Mouse (Mus musculus) sigmoid colon, adult 10 weeks (tissue): ENCODE results near the gene Trmt2b. TPM values are rescaled to one million over a fixed set of nuclear protein-coding genes. Genes with fewer than 3 reads are reported as not detected.

Source experiments
- polyA plus RNA-seq: library from polyadenylated mRNA; stranded (reverse); fragments of 350-450 nt; fragmentation: Illumina TruSeq; extraction: RNeasy Lipid Tissue Mini Kit (QIAGEN cat#74804); gene quantifications from one replicate; pipeline ENCODE4 v1.2.3, GENCODE M21; 2014; ENCODE audit warnings: low read depth, low replicate concordance

The Trmt2b gene
- 63.3 TPM for polyA plus RNA-seq

GRCm38 (mm10) chrX:134276275-134277160, at the start of gene Trmt2b:
TSS of gene Trmt2b (minus strand) at chrX:134276984.

GRCm38 (mm10) chrX:134307534-134308274, 30.9 kb upstream of the Trmt2b start, which contains the start of gene Cenpi:
TSS of gene Cenpi (plus strand) at chrX:134308084.

GRCm38 (mm10) chrX:134221856-134222255, 54.9 kb downstream of the Trmt2b start, which contains the start of gene Nox1:
TSS of gene Nox1 (minus strand) at chrX:134221956.

GRCm38 (mm10) chrX:134187201-134187600, 89.6 kb downstream of the Trmt2b start, which contains the start of gene Arl13a:
TSS of gene Arl13a (plus strand) at chrX:134187501.

Other genes starting within 250 kb of the Trmt2b start
- 60.3 TPM for gene Cstf2, start 217.8 kb downstream of the Trmt2b start, polyA plus RNA-seq
- gene Xkrx, start 114.9 kb downstream of the Trmt2b start, polyA plus RNA-seq, result 0.76 TPM
- not detected for gene Arl13a, start 89.5 kb downstream of the Trmt2b start, polyA plus RNA-seq
- gene Nox1, start 55.0 kb downstream of the Trmt2b start, polyA plus RNA-seq, result 52.7 TPM
- 8.7 TPM for gene Tmem35a, start 18.2 kb upstream of the Trmt2b start, polyA plus RNA-seq
- 7.5 TPM for gene Cenpi, start 31.1 kb upstream of the Trmt2b start, polyA plus RNA-seq
- 1.5 TPM for gene Drp2, start 127.6 kb upstream of the Trmt2b start, polyA plus RNA-seq
- not detected for gene Taf7l, start 199.5 kb upstream of the Trmt2b start, polyA plus RNA-seq